Mouse (Mus musculus): Measurements from ENCODE around the gene Cpne7.

GRCm38 (mm10) chr8:123146390-123146789, 29.2 kb downstream of the Cpne7 start:
- no peak for TF ChIP-seq CTCF (IDR thresholded peaks at IDR 0.05; ENCODE audit: borderline replicate concordance, insufficient read depth, low read depth, low read length)
- no peak for TF ChIP-seq POLR2A (IDR thresholded peaks at IDR 0.05; ENCODE audit: borderline replicate concordance, insufficient read depth, low read length)

Measured in cerebellum, adult 2 months (tissue).